Mouse (Mus musculus): ENCODE results near the gene Clec16a.

DNA sequence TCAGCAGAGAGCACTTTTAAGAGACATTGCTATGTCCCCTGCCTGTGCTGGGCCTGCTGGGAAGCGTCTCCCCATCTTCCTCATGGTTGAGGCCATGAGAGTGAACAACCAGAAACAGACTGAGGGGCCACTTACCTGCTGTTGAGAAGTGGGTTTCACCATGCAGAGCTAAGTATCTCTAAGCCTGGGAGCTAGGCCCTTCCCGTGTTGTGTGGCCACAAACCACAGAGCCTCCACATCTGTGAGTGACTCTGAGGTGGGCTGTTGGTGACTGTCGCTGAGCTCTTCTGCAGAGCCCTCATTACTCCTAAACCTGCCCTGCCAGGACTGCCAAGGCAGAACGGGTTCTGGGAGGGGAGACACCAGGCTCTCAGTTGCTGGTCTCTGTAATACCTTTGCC is 185.8 kb downstream of the Clec16a start:
- TF ChIP-seq CTCF (IDR thresholded peaks at IDR 0.05; ENCODE audit: low read depth) (no peak), EP300 (IDR thresholded peaks at IDR 0.05; ENCODE audit: low read depth) (no peak)

All from liver, embryonic 14.5 days (tissue).